In the genomic region with DNA sequence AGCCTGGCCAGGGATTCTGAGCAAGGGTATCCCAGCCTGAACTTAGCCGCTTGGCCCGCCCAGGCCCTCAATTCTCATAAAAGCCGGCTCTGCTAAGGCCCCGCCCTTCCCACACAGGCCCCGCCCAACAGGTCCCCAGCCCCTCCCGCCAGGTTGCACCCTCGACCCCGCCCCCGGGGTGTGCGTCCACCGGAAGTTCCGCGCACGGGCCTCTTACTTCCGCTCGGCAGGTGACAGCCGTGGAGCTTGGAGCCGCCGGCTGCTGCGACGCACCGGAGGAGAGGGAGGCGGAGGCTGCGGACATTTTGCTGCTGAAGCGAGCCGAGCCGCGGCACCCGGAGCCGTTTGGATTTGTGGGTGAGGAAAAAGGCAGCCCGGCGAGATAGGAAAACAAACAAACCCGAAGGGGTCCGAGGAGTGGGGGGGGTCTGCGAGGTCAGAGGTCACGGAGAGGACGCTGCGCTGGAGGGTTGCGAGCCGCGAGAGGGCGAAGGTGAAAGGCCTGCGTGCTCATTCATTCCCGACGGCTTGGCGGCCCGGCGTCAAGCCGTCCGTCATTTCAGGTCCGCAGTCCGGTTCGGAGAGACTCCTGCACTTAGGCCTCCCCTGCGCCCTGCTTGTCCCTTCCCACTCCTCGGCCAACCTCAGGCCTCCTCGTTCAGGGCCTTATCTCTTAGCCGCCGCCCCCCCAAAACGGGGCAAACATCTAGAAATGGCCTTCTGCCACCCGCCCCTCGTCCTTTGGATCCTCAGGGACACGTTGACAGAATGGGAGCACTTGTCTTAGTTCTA, we compare ENCODE assay signal across 8 mouse cellular contexts. TPM values are rescaled to one million over a fixed set of nuclear protein-coding genes. Genes with fewer than 3 reads are reported as not detected.
DNase-seq lines count a peak whose midpoint lies in the region; ATAC-seq lines count a peak whose summit lies in the region.

A gene (plus strand): TSS at position 130 of the 792 bp plus-strand sequence.

- no peaks in the 10 kb centered on the region for H3K27me3 ChIP-seq in intestine, embryonic 15.5 days (replicated peaks)

- peak; percentile 96 for ATAC-seq in intestine, embryonic 15.5 days
- peak; percentile 85 for ATAC-seq in megakaryocyte-erythroid progenitor cell, adult 5-6 weeks (replicated peaks; ENCODE audit: low FRiP score, low TSS enrichment, poor library complexity, severe bottlenecking)

- peak; percentile 88 for DNase-seq in adrenal gland, adult 8-10 months
- peak; percentile 85 for DNase-seq in embryo, embryonic 11.5 days (ENCODE audit: low read depth, low spot score)
- peak; percentile 78 to 89 for DNase-seq in gastrocnemius, postnatal 36 days
- peak; percentile 70 to 87 for DNase-seq in left cerebral cortex, postnatal 14 days (ENCODE audit: low spot score in 2 of 2)
- DNase-seq in right cerebral cortex, postnatal 14 days: peak; percentile 86
- DNase-seq in urinary bladder, postnatal 25 days (ENCODE audit: low spot score): peak; percentile 92

- H3K27ac ChIP-seq in intestine, embryonic 15.5 days: peak within 1 kb of the TSS; percentile 62

- H3K4me1 ChIP-seq in intestine, embryonic 15.5 days (replicated peaks): peaks cover 20% of the 10 kb centered on the region

- peak within 1 kb of the TSS; percentile 87 for H3K4me2 ChIP-seq in intestine, embryonic 15.5 days (replicated peaks)

- peak within 1 kb of the TSS; percentile 73 for H3K4me3 ChIP-seq in intestine, embryonic 15.5 days (replicated peaks)

- intact Hi-C loops in gastrocnemius, postnatal 36 days (cut with DNase I): no loop called here
- intact Hi-C loops in left cerebral cortex, postnatal 14 days (cut with DNase I): no loop called here

- H3K36me3 ChIP-seq in intestine, embryonic 15.5 days: no peaks in the 10 kb centered on the region

- H3K9ac ChIP-seq in intestine, embryonic 15.5 days: peak within 1 kb of the TSS; percentile 63

- no peaks in the 10 kb centered on the region for H3K9me3 ChIP-seq in intestine, embryonic 15.5 days

- WGBS in intestine, embryonic 15.5 days: under 1% methylated on average over 62 of the region's 62 CpGs

RNA-seq across cellular contexts. Expression of the gene that starts here (rescaled TPM):
- total RNA-seq in adrenal gland, adult 8-10 months (2022): 10 to 100 TPM; 67.4 to 83.9 (median 73.4) TPM
- total RNA-seq in gastrocnemius, postnatal 36 days (2021): 10 to 100 TPM; 29.2 to 32.4 TPM
- 63.5 and 71.3 TPM in 2 replicates for polyA plus RNA-seq in intestine, embryonic 15.5 days (2015; fragmentation: Nextera tagmentation; extraction: Ambion mirVana)
- total RNA-seq in left cerebral cortex, postnatal 14 days (2021): 100 to 1,000 TPM; 138 to 142 TPM
- 136 and 160 TPM in 2 replicates for total RNA-seq in megakaryocyte-erythroid progenitor cell, adult 5-6 weeks (2014; fragmentation: Nextera tagmentation)
- total RNA-seq in megakaryocyte-erythroid progenitor cell, adult 5-6 weeks (2017): 116 and 165 TPM in 2 replicates

Comparison
In these comparisons a context has a peak if more than half of its experiments do, and no peak if none do; other contexts are left out.
1. Peak in every context shown above with its lines: DNase-seq, ATAC-seq, H3K4me3 ChIP-seq and H3K27ac ChIP-seq.